Mouse (Mus musculus) cerebellum, postnatal 4 days (tissue): ENCODE data around the gene Map2.

ENCODE experiments used
- DNase-seq, 2 experiments: peaks; one replicate each; pipeline ENCODE4 v3.0.0; 2022; ENCODE audit warnings: low spot score in 2 of 2, mixed read lengths in 1 of 2

Gene Map2

GRCm38 (mm10) chr1:66299376-66299775 lies 124.3 kb downstream of the Map2 start:
- no peak for DNase-seq

GRCm38 (mm10) chr1:66320378-66321135 lies 145.5 kb downstream of the Map2 start:
- peak in 1 of 2 experiments; percentile 9 for DNase-seq

GRCm38 (mm10) chr1:66321136-66321502 lies 146.0 kb downstream of the Map2 start:
- no peak for DNase-seq

- peak; percentile 49 to 61 for DNase-seq
Measured at GRCm38 (mm10) chr1:66321631-66322142, 146.6 kb downstream of the Map2 start.

- peak in 1 of 2 experiments; percentile 24 for DNase-seq
Measured at GRCm38 (mm10) chr1:66323461-66323860, 148.4 kb downstream of the Map2 start.

DNA sequence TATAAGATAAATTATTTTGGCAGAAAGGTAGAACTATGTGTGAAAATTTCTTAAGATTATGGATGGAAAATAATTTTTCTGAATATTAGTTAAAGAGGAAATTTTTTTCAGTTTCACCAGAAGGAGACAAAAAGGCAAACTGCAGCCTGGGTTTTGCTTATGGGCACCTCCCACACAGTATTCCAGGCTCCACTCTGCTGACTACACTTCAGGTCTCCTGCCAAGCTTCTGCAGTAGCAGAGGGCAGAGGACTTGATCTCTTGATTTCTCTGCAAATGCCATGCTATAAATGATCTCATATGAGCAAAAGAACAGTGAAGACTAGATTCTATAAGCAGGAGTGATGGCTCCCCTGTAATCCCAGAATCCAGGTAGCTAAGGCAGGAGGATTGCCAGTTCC lies 149.9 kb downstream of the Map2 start:
- DNase-seq = no peak

DNA sequence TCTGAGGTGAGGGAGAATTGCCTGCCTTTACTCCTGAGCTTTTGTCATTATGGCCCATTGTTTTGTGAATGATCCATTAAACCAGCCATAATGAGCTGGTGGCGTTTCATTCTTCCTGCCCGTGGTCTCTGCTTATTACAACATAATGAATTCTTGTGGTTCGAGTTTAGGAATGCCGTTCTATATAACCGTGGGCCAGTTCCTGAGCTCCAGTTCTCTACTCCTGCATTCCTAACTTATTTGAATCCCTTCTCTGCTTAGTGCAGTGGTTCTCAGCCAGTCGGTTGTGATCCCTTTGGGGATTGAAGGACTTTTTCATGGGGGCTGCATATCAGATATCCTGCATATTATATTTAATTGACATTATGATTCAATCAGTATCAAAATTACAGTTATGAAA lies 153.9 kb downstream of the Map2 start:
- no peak for DNase-seq

- no peak for DNase-seq
Measured at GRCm38 (mm10) chr1:66329534-66329933, 154.5 kb downstream of the Map2 start.

- no peak for DNase-seq
Measured at GRCm38 (mm10) chr1:66335724-66336284, 160.7 kb downstream of the Map2 start.

DNA sequence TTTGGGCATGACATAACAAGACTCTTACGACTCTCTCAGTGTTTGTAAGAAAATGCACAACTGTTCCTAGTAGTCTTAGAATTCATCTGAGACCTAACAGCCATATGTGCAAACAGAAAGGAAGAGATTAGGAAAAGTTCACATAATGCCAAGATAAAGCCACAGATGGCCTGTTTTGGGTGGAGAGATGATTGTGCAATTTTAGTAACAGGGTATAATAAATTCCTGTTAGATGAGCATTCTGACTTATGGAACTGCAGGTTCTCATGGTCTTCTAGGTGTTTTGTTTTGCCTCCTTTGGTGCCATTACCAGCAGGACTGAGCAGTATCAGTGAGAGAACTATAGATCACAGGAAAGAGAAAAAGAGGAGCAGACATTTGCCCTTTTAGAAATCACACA lies 164.1 kb downstream of the Map2 start:
- no peak for DNase-seq

DNA sequence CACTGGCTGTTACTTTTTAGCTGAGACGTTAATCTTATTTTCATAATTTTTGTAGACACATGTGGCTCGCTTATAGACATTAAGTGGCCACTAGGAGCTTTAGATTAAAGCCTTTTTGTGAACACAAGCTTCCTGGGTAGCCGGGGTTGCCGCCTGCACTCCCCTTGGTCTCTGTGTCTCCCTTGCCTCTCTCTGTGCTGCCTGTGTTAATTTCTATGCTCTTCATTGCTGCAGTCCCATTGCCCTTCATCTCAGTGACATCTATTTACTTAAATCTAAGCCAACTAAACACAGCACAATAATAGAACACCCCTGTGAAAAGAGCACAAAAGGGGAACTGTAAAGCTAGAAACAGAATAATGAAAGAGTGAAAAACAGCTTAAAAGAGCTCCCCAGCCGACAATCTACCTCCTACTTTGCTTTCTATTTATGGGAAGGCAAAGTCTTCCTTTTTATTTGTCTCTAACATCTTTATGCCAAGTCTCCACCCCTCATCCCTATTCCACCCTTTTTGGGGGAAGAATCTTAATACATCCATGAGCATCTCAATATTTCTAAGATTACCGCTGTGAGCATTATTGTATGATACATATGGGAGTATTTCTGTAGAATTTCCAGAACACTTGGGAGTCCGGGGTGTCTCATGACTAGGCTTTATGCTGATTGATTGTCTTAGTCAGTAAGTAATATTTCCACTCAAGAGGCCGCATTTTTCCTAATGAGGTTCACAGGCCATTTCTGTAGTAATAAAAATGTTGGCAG lies 173.5 kb downstream of the Map2 start:
- DNase-seq = no peak

DNA sequence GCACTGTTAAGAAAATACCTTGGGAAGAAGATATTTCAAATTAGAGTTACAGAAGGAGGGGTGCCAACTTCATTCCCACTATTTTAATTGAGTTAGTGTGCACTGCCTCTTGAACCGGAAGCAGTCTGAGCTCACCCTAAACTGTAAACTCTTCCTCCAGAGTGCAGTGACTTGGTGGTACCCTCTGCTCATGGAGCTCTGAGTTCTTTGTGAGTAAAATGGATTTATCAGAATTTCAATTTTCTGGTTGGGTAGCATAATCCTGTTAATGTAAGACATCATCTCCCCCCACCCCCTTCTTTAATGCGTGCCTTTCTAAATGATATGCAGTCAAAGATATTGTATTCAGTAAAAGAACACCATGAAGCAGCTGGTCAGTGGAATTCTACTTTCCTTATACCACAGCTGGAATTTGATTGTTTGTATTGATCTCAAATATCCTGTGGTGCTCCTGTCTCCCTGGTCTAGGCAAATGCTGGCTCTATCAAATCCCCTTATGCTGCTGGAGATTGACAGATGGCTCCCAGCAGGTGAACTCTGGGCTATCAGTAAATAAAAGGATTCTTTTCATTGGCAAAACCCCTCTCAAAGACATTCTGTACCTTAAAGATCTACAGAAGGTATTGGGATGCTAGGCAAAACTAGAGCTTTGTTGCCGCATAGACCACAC lies 174.2 kb downstream of the Map2 start:
- DNase-seq = no peak

DNA sequence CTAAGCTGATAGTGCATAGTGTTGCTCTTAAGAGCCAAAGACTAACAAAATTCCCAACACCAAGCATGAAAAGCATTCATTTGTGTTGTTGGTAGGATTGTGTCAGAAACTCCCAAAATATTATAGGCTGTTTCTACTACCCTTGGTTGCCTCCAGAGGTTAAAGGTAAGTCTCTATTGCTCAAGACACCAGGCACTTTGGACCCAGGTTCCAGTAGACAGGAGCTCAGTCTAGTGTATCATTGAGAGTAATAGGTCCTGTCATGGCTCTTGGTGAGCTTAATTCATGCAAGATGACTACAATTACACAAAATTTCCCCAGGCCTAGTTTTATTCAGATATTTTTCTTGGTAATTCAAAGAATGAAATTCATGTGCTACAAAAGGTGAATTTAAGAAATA lies 176.3 kb downstream of the Map2 start:
- DNase-seq = no peak

DNA sequence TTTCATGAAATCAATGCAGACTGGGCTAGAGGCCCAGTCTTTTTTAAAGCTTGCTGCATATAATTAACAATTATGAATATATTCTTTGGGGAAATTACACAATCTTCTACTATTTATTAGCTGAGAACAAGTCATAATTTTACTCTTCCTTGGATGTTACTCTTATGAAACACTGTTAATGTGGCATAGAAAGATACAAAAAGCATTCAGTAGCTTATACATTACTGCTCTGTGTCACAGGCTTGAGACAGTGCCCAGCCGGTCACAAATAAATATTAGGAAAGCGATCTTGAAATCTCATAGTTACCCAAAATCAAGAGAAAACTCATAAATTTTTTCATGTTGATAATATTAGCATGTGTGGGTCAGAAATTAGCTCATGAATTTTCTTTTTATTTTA lies 186.7 kb downstream of the Map2 start:
- DNase-seq = no peak

DNA sequence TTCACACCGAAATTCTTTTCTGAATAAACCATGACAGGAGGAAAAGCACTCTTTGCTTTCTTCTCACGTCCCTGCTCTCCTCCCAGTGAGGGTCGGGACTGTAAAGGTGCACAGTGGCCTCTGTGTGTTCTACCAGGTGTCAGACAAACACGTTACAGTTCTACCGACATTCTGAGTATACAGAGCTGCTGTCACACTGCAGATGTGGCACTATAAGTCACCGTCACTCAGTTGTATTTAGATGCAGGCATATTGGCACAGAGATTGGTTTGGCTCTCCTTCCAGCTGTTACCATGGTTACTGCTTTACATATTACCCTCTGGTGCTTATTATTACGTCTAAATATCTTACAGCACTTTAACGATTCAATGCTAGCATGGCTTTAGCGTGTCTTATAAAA lies 188.2 kb downstream of the Map2 start:
- no peak for DNase-seq

- DNase-seq = no peak
Measured at GRCm38 (mm10) chr1:66364386-66364785, 189.3 kb downstream of the Map2 start.

DNA sequence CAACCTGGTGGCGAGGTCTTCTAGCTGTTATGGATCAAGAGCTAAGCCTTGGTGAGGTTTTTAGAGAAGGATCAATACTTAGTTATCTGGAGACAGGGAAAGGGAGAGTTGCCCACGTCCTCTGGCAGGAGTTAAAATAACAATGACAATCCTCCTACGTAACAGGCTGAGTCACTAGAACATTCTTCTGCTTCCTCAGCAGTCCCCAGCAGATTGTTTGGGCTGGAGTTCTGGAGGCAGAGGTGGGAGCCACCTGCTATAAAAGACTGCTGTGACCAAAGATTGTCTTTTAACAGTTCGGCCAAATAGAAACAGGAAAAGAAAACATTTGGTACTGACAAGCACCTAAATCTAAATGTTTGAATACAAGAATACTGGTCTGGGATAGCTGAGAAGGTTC lies 190.5 kb downstream of the Map2 start:
- DNase-seq = no peak

- DNase-seq = no peak
Measured at GRCm38 (mm10) chr1:66369486-66369885, 194.4 kb downstream of the Map2 start.

- no peak for DNase-seq
Measured at GRCm38 (mm10) chr1:66371371-66371770, 196.3 kb downstream of the Map2 start.

DNA sequence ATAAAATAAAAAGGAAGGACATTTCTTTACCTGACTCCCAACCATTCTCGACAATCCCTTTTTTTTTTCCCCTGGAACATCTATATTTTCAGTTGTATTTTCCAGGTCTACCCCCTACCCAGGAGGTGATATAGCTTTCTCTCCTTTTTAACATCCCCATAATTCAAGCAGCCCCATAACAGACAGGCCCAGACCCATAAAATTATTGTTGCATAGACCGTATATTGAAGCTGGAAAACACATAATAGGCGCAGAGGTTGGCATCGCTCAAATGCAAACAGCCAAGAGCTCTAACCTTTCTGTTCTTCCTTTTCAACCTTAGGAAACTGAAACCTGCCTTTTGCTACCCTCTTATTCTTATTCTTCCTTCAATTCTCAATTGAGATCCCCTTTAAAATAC lies 211.2 kb downstream of the Map2 start:
- DNase-seq = no peak

DNA sequence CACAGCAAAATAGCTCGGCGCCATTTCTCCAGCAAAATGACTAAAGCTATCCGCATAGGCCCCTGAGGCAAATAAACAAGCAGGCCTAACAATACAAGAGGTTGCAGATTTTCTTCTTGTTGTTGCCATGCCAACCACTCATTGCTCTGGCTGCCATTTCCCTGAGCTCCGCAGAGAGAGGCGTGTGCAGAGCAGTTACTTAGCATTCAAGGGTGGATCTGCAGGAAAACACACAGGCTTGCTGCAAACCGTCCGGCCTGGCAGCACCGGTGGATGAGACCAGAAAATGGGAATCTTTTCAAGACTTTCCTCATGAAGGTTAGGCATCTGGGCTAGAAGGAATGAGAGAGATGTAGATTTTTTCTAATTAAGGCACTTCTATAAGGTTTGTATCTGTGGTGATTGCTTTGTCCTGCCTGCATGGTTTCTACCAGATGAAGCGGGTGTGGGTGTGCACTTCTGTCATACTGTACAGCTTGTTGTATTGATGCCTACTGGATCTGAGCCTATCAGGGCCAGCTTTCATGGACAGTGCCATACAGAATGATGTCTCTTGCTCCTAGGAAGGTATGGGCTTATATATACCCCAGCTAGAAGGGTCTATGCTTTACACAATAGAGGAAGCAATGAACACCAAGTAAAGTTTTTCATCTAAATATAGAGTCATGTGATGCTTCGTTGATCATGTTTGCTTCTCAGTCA lies 211.8 kb downstream of the Map2 start:
- peak in 1 of 2 experiments; percentile 47 for DNase-seq

DNA sequence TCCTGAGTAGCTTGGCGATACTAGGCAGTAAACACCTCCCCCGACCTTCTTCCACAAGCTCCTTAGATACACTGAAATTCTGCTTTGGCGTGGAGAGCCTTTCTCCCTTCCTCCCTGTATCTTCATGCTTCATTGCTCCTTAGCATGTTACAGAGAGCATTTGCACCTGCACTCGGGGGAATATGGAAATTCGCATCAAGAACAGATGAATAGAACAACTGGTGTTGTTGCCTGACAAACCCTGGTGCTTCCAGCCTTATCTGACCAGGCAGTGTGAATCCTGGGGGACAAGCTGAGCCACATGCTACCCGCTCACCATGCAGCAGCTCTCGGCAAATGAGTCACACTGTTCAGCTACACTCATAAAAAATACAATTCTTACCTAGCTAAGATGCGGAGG lies 213.5 kb downstream of the Map2 start:
- peak in 1 of 2 experiments; percentile 9 for DNase-seq
